Mouse (Mus musculus) lung, embryonic 15.5 days (tissue): ENCODE measurements around the gene Paip2b. TPM values are rescaled to one million over a fixed set of nuclear protein-coding genes. Genes with fewer than 3 reads are reported as not detected.
A peak's percentile ranks its signal among the peaks of the same experiment; 100 is the strongest.

Source experiments
- ATAC-seq: fragments of 200-750 bp; cut with Nextera tagmentation; 2 replicates; pipeline ENCODE4 v1.8.0; 2017; ENCODE audit warnings: moderate number of reproducible peaks, borderline replicate concordance; ENCODE audit not compliant: low FRiP score, low TSS enrichment; ENCODE audit errors: extremely low read depth
- H3K27ac ChIP-seq: fragments of 300-500 bp; sonication (generic); 2 replicates; pipeline ENCODE4 v1.5.1; 2015; ENCODE audit warnings: moderate library complexity, mild to moderate bottlenecking, inconsistent platforms
- H3K27me3 ChIP-seq: fragments of 300-500 bp; sonication (generic); 2 replicates; pipeline ENCODE4 v1.6.1; 2015; ENCODE audit warnings: inconsistent platforms
- H3K36me3 ChIP-seq: fragments of 300-500 bp; sonication (generic); 2 replicates; pipeline ENCODE4 v1.6.1; 2015; ENCODE audit warnings: inconsistent platforms
- H3K4me1 ChIP-seq: fragments of 300-500 bp; sonication (generic); 2 replicates; pipeline ENCODE4 v1.6.1; 2015; ENCODE audit warnings: inconsistent platforms
- H3K4me2 ChIP-seq: fragments of 300-500 bp; sonication (generic); 2 replicates; pipeline ENCODE4 v1.6.1; 2015; ENCODE audit warnings: inconsistent platforms, mild to moderate bottlenecking, moderate library complexity
- H3K4me3 ChIP-seq: fragments of 300-500 bp; sonication (generic); 2 replicates; pipeline ENCODE4 v1.5.1; 2015; ENCODE audit warnings: mild to moderate bottlenecking, inconsistent platforms
- H3K9ac ChIP-seq: fragments of 300-500 bp; sonication (generic); 2 replicates; pipeline ENCODE4 v1.6.1; 2015; ENCODE audit warnings: inconsistent platforms
- H3K9me3 ChIP-seq: fragments of 300-500 bp; sonication (generic); 2 replicates; pipeline ENCODE4 v1.6.1; 2016; ENCODE audit warnings: inconsistent platforms
- WGBS: fragments of 180-500 bp; shearing (Covaris S2); methylation state at CpG from one replicate; pipeline ENCODE4 v1.1.7; 2015; 5-methylcytosine and 5-hydroxymethylcytosine counted together
- polyA plus RNA-seq: library from polyadenylated mRNA; unstranded; fragments of >200 nt; fragmentation: Nextera tagmentation; extraction: Ambion mirVana; gene quantifications from 2 replicates; pipeline ENCODE4 v1.2.1, GENCODE M21; 2015

Gene Paip2b
- polyA plus RNA-seq, 1 experiment from 2014 or later = 20.0 TPM

DNA sequence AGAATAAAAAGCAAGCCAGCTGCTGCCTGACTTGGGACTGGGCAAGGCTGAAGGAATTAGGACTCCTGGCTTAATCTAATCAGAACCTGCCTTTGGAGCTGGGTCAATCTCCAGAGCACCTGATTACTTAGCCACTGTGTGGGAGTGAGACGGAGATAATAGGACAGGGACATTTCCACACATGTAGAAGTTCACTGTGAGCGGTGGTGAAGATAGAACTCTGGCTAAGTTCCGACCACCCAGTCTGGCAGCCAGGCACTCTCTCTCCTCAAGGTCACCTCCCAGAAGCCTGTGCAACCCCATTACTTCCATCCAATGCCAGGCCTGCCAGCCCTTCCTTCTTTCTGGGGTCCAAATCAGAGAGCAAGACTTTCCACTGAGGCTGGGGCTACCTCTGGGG, 64.6 kb downstream of the Paip2b start:
- Histone ChIP-seq H3K9me3 (no peaks in the 10 kb centered on the region), H3K27me3 (peaks cover 19% of the 10 kb centered on the region), H3K4me1 (peaks cover 9% of the 10 kb centered on the region), H3K9ac (no peak overlapping the region), H3K36me3 (peaks cover 17% of the 10 kb centered on the region), H3K27ac (no peak overlapping the region), H3K4me3 (no peak overlapping the region), H3K4me2 (no peak overlapping the region)
- WGBS = 70% methylated on average over 3 of the region's 3 CpGs
- ATAC-seq = no peak

GRCm38 (mm10) chr6:83762880-83763431, 68.6 kb downstream of the Paip2b start:
- Histone ChIP-seq H3K4me3 (peak overlapping the region; percentile 34), H3K27me3 (peaks cover 53% of the 10 kb centered on the region), H3K36me3 (no peaks in the 10 kb centered on the region), H3K9ac (peak overlapping the region; percentile 20; the same call in 1 of the 2 replicates), H3K4me2 (peak overlapping the region; percentile 81), H3K27ac (no peak overlapping the region), H3K4me1 (peaks cover 8% of the 10 kb centered on the region), H3K9me3 (no peaks in the 10 kb centered on the region)
- 1% methylated on average over 35 of the region's 35 CpGs for WGBS
- peak; percentile 56; the same call in 1 of the 2 replicates for ATAC-seq

DNA sequence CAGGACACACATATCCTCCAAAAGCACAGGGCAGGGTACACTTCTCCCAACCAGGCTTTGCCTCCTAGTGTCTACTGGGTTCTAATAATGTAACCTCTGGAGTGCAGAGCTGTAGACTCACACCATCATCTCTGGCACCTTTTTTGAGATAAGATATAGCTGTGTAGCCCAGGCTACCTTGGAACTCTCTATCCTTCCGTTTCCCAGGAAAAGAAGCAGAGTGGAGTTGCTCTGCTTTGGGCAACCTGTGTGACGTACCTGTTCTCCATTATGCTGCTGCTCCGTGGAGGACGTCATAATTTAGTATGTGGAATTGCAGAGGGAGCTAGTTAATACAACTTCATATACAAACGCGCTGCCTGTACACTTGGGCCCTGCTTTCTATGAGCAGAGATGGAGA, 69.2 kb downstream of the Paip2b start, which contains the start of gene Ankrd53:
Gene Ankrd53, plus strand, starts transcription at position 301 of the 400 bp plus-strand sequence.
- Histone ChIP-seq H3K4me2 (peak within 1 kb of the TSS; percentile 81), H3K27me3 (peaks cover 59% of the 10 kb centered on the region), H3K36me3 (no peaks in the 10 kb centered on the region), H3K9ac (peak within 1 kb of the TSS; percentile 20; the same call in 1 of the 2 replicates), H3K27ac (no peak within 1 kb of the TSS), H3K9me3 (no peaks in the 10 kb centered on the region), H3K4me1 (peaks cover 9% of the 10 kb centered on the region), H3K4me3 (peak within 1 kb of the TSS; percentile 34)
- 24% methylated on average over 6 of the region's 6 CpGs for WGBS
- no peak for ATAC-seq

DNA sequence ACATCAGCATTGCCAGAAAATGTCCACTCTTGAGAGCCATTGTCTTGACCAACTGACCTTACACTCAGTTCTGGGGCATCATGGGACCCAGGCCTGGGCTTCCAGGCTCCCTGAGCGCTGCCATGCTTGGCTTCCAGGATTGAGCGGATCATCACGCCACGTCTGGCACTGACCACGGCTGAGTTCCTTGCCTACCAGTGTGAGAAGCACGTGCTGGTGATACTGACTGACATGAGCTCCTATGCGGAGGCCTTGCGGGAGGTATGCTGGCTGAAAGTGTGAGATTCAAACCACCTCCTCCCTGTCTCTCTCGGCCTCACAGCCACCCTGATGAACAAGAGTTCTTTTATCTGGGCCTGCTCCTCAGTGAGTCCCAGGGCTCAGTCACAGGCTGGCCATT, 75.5 kb downstream of the Paip2b start:
- no peak overlapping the region for H3K27ac ChIP-seq
- peaks cover 49% of the 10 kb centered on the region for H3K27me3 ChIP-seq
- no peak overlapping the region for H3K4me2 ChIP-seq

More for the DNA sequence above, 75.5 kb downstream of the Paip2b start:
- H3K9ac ChIP-seq = no peak overlapping the region
- ATAC-seq = no peak
- WGBS = 62% methylated on average over 9 of the region's 9 CpGs
- no peaks in the 10 kb centered on the region for H3K9me3 ChIP-seq
- H3K4me3 ChIP-seq = no peak overlapping the region
- no peaks in the 10 kb centered on the region for H3K36me3 ChIP-seq
- 0 out of 2 replicates have a peak, but pooled peaks cover 3% of the 10 kb centered on the region for H3K4me1 ChIP-seq

Other genes starting within 250 kb of the Paip2b start
- not detected in 2 replicates for gene Clec4f, start 175.6 kb downstream of the Paip2b start, polyA plus RNA-seq
- not detected in 2 replicates for gene Cd207, start 153.9 kb downstream of the Paip2b start, polyA plus RNA-seq
- not detected in 2 replicates for gene Vax2, start 120.5 kb downstream of the Paip2b start, polyA plus RNA-seq
- gene Atp6v1b1, start 88.8 kb downstream of the Paip2b start, polyA plus RNA-seq = 0.35 and 0.45 TPM in 2 replicates
- not detected in 2 replicates for gene Ankrd53, start 69.1 kb downstream of the Paip2b start, polyA plus RNA-seq
- gene Tex261, start 55.9 kb downstream of the Paip2b start, polyA plus RNA-seq = 89.1 and 92.7 TPM in 2 replicates
- 55.5 and 59.1 TPM in 2 replicates for gene Nagk, start 36.8 kb downstream of the Paip2b start, polyA plus RNA-seq
- 57.7 and 59.1 TPM in 2 replicates for gene Zfp638, start 35.4 kb upstream of the Paip2b start, polyA plus RNA-seq
- 8.7 and 9.8 TPM in 2 replicates for gene Dysf, start 176.8 kb upstream of the Paip2b start, polyA plus RNA-seq